Mouse (Mus musculus): Measurements from ENCODE around the gene Tnfrsf21. TPM values are rescaled to one million over a fixed set of nuclear protein-coding genes. Genes with fewer than 3 reads are reported as not detected.
A peak's percentile ranks its signal among the peaks of the same experiment; 100 is the strongest.

The Tnfrsf21 gene
- polyA plus RNA-seq, 1 experiment from 2014 or later, result 45.6 TPM

DNA sequence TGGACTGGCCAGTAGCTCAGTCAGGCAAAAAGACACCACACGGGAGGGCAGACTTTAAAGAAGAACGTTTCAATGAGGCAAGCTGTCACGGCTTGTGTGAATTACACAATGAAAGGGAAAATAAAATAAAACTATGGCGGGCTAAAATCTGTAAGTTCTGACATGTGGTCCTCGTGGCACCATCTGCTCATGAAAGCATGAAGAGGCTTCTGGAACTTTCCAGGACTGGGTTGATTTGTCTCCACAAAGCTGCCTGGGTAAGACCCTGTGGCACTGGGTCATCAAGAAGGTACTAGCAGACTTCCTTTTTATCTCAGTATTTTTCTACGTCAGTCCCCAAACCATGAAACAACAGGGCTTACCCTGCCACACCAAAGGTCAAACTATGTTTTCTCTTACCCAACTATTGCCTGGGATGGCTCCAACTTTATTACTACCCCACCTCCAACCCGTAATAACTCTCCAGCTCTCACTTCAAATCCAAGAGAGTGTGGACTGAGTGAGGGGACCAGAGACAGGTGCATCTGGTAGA lies 16.8 kb upstream of the Tnfrsf21 start:
- Histone ChIP-seq H3K9me3 (no peaks in the 10 kb centered on the region), H3K36me3 (no peaks in the 10 kb centered on the region), H3K27ac (no peak overlapping the region), H3K4me1 (replicated peaks) (no peaks in the 10 kb centered on the region), H3K4me2 (replicated peaks) (no peak overlapping the region), H3K4me3 (replicated peaks) (no peak overlapping the region), H3K9ac (replicated peaks) (no peak overlapping the region), H3K27me3 (no peaks in the 10 kb centered on the region)
- no peak for ATAC-seq
- 76% methylated on average over 7 of the region's 7 CpGs for WGBS

DNA sequence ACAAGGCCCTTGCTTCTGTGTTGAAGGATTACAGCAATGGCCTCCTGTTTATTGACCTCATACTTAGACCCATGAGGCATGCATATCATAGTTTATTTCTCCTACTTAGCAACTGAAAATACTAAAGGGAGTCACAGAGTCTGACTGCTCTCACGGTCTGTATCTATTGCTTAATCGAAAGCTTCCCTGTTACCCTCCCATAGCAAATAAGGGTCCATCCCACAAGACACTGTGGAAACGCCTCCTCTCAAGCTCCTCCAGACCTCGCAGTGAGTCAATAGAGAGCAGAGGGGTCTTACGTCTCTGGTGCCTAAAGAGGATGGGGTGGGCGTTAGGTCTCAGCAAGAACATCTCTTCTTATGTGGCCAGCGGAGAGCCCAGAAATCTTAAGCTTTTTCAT lies 15.8 kb upstream of the Tnfrsf21 start:
- no peaks in the 10 kb centered on the region for H3K4me1 ChIP-seq (replicated peaks)
- no peaks in the 10 kb centered on the region for H3K36me3 ChIP-seq
- no peaks in the 10 kb centered on the region for H3K27me3 ChIP-seq
- no peak for ATAC-seq
- no peak overlapping the region for H3K4me2 ChIP-seq (replicated peaks)
- WGBS, result 95% methylated on average over 7 of the region's 7 CpGs
- no peak overlapping the region for H3K9ac ChIP-seq (replicated peaks)
- no peak overlapping the region for H3K4me3 ChIP-seq (replicated peaks)
- no peak overlapping the region for H3K27ac ChIP-seq
- H3K9me3 ChIP-seq, result no peaks in the 10 kb centered on the region

DNA sequence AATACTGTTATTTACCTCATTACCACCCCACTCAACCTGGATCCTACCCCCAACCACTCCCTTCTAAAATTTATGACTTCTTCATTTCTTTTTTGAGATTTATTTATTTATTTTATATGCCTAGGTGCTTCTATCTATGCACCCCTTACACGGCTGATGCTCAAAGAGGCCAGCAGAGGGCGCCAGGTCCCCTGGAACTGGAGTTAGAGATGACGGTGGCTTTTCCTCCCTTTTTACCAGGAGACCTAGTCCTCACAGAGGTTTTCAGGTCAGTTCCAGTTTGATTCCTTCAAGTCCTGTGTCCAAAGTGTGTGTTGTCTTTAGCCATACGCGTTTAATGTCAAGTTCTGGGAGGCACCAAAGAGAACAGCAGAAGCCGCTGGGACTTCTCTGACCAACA lies 3.6 kb upstream of the Tnfrsf21 start:
- Histone ChIP-seq H3K27ac (no peak overlapping the region), H3K36me3 (no peaks in the 10 kb centered on the region), H3K9me3 (no peaks in the 10 kb centered on the region), H3K9ac (replicated peaks) (no peak overlapping the region), H3K4me3 (replicated peaks) (no peak overlapping the region), H3K4me2 (replicated peaks) (no peak overlapping the region), H3K4me1 (replicated peaks) (peaks cover under 1% of the 10 kb centered on the region), H3K27me3 (no peaks in the 10 kb centered on the region)
- 16% methylated on average over 6 of the region's 6 CpGs for WGBS
- ATAC-seq, result no peak

DNA sequence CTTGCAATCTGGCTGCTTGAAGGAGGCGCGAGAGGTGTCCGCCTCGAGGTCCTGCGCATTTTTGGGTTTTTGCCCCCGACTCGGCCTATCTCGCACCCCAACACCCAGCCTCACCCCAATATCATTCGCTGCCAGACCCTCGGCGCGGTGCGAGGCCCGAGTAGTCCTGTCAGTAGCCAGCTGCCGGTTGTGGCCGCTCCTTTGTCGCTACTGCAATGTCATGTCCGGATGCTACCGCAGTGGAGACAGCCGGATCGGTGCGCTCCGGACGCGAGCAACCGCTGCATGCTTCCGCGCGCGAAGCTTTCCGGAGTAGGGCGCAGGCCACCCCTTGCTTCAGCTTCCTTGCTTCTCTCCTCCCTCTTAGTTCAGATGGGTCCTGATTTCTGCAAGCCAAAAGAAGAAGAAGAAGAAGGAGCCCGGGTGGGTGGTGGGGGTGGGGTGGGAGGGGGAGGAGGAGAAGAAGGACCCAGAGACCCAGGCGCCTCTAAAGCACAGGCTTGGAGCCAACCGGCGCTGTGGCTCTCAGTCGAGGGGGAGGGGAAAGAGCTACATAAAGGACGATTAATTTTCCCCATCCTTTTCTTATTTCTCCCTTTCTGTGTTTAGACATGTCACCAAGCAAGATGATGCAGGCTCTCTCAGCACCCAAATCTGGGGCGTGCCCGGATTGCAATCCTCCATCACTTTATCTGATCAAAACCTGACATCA lies 1.1 kb downstream of the Tnfrsf21 start:
- 1% methylated on average over 40 of the region's 40 CpGs for WGBS
- H3K4me1 ChIP-seq (replicated peaks), result peaks cover 20% of the 10 kb centered on the region
- peak overlapping the region; percentile 62 for H3K4me2 ChIP-seq (replicated peaks)
- 0 out of 2 replicates have a peak, but pooled peaks cover 5% of the 10 kb centered on the region for H3K36me3 ChIP-seq
- H3K27ac ChIP-seq, result peak overlapping the region; percentile 93
- H3K9me3 ChIP-seq, result no peaks in the 10 kb centered on the region
- H3K27me3 ChIP-seq, result no peaks in the 10 kb centered on the region
- peak overlapping the region; percentile 81 for H3K4me3 ChIP-seq (replicated peaks)
- peak overlapping the region; percentile 97 for H3K9ac ChIP-seq (replicated peaks)
- ATAC-seq, result peak; percentile 66

DNA sequence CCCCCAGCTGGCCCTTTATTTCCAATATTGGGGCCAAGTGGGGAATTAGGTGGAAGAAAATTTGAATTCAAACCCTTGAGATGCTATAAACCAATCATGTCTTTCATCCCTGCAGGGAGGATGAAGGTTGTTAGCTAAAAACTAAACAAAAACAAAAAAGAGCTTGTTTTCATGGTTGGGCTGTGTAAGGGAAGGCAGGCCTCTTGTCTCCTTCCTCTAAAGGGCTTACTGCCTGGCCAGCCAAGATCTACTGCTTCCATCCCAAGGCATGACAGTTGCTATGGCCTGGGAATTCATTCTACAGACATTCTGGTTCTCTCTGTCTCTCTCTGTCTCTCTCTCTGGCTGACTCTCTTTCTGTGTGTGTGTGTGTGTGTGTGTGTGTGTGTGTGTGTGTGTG lies 1.7 kb downstream of the Tnfrsf21 start:
- H3K9ac ChIP-seq (replicated peaks), result peak overlapping the region; percentile 97
- peak overlapping the region; percentile 62 for H3K4me2 ChIP-seq (replicated peaks)
- H3K27me3 ChIP-seq, result no peaks in the 10 kb centered on the region
- peaks cover 20% of the 10 kb centered on the region for H3K4me1 ChIP-seq (replicated peaks)
- H3K27ac ChIP-seq, result peak overlapping the region; percentile 93
- 0 out of 2 replicates have a peak, but pooled peaks cover 5% of the 10 kb centered on the region for H3K36me3 ChIP-seq
- H3K9me3 ChIP-seq, result no peaks in the 10 kb centered on the region
- peak overlapping the region; percentile 81 for H3K4me3 ChIP-seq (replicated peaks)
- no peak for ATAC-seq

DNA sequence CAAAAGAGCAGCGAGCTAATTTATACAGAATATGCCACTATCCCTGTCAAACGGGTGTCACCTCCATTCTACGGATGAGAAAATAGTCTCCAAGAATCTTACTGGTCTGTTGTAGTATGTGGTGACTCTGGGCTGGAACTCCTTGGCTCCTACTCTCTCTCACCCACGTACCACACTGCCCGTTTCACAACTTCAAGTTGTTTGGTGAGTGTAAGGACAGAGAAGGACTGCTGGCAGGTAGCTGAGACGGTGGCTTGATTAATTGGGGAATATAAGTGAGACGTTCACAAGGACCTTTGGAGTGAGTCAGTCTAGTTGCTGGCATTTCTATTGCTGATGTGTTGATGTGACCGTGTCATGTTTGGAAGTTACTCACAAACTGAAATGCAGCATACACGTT lies 3.3 kb downstream of the Tnfrsf21 start:
- no peaks in the 10 kb centered on the region for H3K27me3 ChIP-seq
- no peak overlapping the region for H3K9ac ChIP-seq (replicated peaks)
- ATAC-seq, result no peak
- H3K4me3 ChIP-seq (replicated peaks), result no peak overlapping the region
- 0 out of 2 replicates have a peak, but pooled peaks cover 5% of the 10 kb centered on the region for H3K36me3 ChIP-seq
- WGBS, result 94% methylated on average over 9 of the region's 9 CpGs
- H3K4me2 ChIP-seq (replicated peaks), result 0 out of 2 replicates have a peak overlapping the region, but pooled peaks have one; percentile 1
- peaks cover 20% of the 10 kb centered on the region for H3K4me1 ChIP-seq (replicated peaks)
- H3K9me3 ChIP-seq, result no peaks in the 10 kb centered on the region
- H3K27ac ChIP-seq, result no peak overlapping the region

DNA sequence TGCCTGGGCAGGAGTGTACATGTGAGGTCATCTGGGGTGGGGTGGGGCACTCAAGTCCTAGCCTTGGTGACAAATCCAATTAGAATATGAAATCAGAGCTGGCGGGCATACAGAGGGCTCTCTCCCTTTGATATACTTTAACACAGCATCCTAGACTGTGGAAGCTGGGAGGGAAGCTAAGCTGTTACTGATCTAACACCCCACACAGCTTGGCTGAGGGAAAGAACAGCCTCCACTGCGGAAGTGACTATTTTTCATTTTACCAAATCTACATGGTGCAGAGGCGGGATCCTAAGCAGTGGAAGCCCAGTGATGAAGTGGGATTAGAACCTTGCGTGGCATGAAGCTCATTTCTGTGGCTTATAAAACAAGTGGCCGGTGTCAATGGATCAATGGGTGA lies 4.7 kb downstream of the Tnfrsf21 start:
- H3K9me3 ChIP-seq, result no peaks in the 10 kb centered on the region
- no peak overlapping the region for H3K4me3 ChIP-seq (replicated peaks)
- no peak overlapping the region for H3K9ac ChIP-seq (replicated peaks)
- H3K4me2 ChIP-seq (replicated peaks), result no peak overlapping the region
- H3K27me3 ChIP-seq, result no peaks in the 10 kb centered on the region
- peaks cover 20% of the 10 kb centered on the region for H3K4me1 ChIP-seq (replicated peaks)
- 92% methylated on average over 5 of the region's 5 CpGs for WGBS
- ATAC-seq, result no peak
- no peak overlapping the region for H3K27ac ChIP-seq
- H3K36me3 ChIP-seq, result 0 out of 2 replicates have a peak, but pooled peaks cover 5% of the 10 kb centered on the region

DNA sequence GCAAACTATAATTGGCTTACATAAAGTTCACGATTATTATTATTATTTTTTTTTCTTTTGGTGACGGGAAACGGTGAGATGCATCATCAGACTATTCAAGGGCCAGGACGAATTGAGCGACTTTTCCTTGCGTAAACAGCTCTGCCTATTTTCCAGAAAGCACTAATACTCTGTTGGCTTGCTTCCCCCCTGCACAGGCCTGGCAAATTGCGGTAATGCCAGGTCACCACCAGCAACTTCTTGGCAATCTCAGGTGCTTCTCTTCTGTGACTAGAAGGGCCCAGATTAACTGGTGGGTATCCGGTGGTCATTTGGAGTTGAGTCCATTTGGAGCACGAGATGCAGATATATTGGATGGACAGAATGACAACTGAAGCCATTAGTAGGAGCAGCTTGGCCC lies 5.7 kb downstream of the Tnfrsf21 start:
- Histone ChIP-seq H3K4me1 (replicated peaks) (peaks cover 20% of the 10 kb centered on the region), H3K27ac (no peak overlapping the region), H3K9me3 (no peaks in the 10 kb centered on the region), H3K4me2 (replicated peaks) (no peak overlapping the region), H3K27me3 (no peaks in the 10 kb centered on the region), H3K9ac (replicated peaks) (no peak overlapping the region), H3K36me3 (0 out of 2 replicates have a peak, but pooled peaks cover 5% of the 10 kb centered on the region), H3K4me3 (replicated peaks) (no peak overlapping the region)
- 96% methylated on average over 9 of the region's 9 CpGs for WGBS
- ATAC-seq, result no peak

DNA sequence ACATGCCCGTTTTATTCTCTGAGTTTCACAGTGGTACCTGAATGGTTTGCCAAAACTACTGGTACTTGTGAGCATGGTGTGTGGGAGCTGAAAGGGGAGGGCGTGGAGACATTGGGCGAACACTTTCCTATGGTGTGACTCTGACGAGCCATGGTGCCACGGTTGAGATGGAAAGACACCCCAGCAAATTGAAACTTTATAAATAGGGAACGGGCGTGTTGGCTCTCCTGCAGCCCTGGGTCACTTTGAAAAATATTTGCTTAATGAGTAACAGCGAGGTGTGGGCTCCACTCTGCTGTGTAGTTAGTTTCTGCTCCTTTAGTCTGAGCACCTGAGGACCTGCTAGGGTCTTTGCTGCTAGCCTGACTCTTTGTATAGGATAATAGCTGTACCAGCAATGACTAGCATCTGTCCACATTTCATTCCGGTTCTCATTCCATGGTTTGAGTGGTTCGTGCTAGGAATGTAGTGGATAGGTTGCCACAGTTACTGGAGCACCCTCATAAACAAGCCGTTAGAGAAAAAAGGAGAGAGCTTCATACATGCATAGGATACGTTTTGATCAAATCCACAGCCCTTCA lies 7.4 kb downstream of the Tnfrsf21 start:
- Histone ChIP-seq H3K4me3 (replicated peaks) (no peak overlapping the region), H3K4me2 (replicated peaks) (no peak overlapping the region), H3K27ac (no peak overlapping the region), H3K27me3 (no peaks in the 10 kb centered on the region), H3K4me1 (replicated peaks) (peaks cover 10% of the 10 kb centered on the region), H3K9me3 (no peaks in the 10 kb centered on the region), H3K9ac (replicated peaks) (no peak overlapping the region), H3K36me3 (0 out of 2 replicates have a peak, but pooled peaks cover 5% of the 10 kb centered on the region)
- ATAC-seq, result no peak
- WGBS, result 90% methylated on average over 12 of the region's 12 CpGs

DNA sequence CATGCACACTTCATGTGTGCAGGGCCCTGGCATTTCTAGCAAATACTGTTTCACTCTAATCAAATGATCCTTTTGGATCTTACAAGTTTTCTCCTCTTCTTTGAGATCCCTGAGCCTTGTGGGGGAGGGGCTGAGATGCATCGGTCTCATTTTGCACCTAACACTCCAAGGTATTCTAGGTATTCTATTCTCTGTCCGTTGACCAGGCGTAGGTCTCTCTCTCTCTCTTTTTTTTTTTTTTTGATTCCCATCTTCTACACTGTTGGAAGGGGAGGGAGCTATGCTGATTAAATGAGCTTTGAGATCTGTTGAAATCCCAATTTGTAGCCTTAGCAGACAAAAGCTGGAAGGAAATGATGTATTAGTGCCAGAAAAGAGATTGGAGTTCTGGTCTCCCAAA lies 8.2 kb downstream of the Tnfrsf21 start:
- H3K27ac ChIP-seq, result no peak overlapping the region
- H3K9ac ChIP-seq (replicated peaks), result no peak overlapping the region
- H3K27me3 ChIP-seq, result no peaks in the 10 kb centered on the region
- ATAC-seq, result no peak
- WGBS, result 89% methylated on average over 3 of the region's 3 CpGs
- H3K4me3 ChIP-seq (replicated peaks), result no peak overlapping the region
- no peaks in the 10 kb centered on the region for H3K9me3 ChIP-seq
- 0 out of 2 replicates have a peak, but pooled peaks cover 5% of the 10 kb centered on the region for H3K36me3 ChIP-seq
- H3K4me1 ChIP-seq (replicated peaks), result peaks cover 2% of the 10 kb centered on the region
- no peak overlapping the region for H3K4me2 ChIP-seq (replicated peaks)

DNA sequence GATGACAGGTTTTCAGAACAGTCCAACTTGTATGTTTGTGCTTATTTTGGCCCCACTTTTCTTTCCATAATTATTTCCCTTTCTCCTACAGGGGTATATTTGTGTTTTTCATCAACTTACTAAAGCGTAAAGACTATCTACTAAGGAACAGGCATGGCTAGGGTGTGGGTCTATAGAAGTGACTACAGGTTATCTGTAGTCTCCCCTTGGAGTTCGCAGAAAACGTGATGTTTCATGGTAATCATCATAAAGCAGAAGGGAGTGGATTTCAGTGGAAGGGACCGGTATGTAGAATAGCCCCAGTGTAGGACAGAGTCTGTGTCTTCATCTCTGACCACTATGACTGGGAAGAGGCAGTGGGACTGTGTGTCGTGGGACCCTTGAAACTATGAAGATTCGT lies 8.7 kb downstream of the Tnfrsf21 start:
- Histone ChIP-seq H3K9me3 (no peaks in the 10 kb centered on the region), H3K27ac (no peak overlapping the region), H3K27me3 (no peaks in the 10 kb centered on the region), H3K4me1 (replicated peaks) (no peaks in the 10 kb centered on the region), H3K4me2 (replicated peaks) (no peak overlapping the region), H3K36me3 (0 out of 2 replicates have a peak, but pooled peaks cover 5% of the 10 kb centered on the region), H3K9ac (replicated peaks) (no peak overlapping the region), H3K4me3 (replicated peaks) (no peak overlapping the region)
- no peak for ATAC-seq
- 96% methylated on average over 6 of the region's 6 CpGs for WGBS

DNA sequence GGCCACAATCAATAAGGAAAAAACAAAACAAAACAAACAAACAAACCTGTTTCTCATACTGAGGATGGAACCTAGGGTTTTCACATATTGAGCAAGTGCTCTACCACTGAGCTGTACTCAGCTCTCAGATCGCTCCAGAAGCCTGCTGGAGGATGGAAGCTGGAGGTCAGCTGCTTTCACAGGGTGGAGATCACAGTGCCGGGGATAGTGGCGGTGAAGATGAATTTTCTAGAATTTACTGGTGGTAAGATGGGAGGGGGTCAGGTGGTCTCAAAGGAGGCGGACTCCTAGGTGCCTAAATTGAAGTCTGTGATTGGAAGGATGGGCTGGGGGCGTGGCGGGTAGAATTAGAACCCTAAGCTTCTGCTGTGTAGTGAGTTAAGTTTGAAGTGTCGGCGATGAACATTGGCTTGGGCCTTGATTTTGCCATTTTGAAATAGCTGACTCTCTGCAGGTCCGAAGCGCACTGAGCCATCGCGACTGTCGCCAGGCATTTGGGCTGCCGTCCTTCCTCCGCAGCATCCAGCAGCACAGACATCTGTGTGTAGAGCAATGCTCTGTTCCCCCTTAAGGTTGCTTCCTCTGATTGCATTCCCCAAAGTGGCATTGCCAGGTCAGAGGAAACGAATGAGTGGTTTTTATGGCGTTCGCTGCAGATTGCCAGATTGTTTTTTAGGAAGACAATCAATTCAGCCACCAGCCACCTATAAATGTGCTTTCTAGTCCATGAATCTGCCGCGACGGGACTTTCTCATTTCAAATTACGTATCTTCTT lies 9.7 kb downstream of the Tnfrsf21 start:
- Histone ChIP-seq H3K4me1 (replicated peaks) (no peaks in the 10 kb centered on the region), H3K9ac (replicated peaks) (no peak overlapping the region), H3K36me3 (0 out of 2 replicates have a peak, but pooled peaks cover 2% of the 10 kb centered on the region), H3K27me3 (no peaks in the 10 kb centered on the region), H3K9me3 (no peaks in the 10 kb centered on the region), H3K27ac (no peak overlapping the region), H3K4me3 (replicated peaks) (no peak overlapping the region), H3K4me2 (replicated peaks) (no peak overlapping the region)
- ATAC-seq, result no peak
- 95% methylated on average over 22 of the region's 22 CpGs for WGBS

Data from midbrain, embryonic 13.5 days (tissue).